Mouse (Mus musculus): ENCODE measurements around the gene Ufm1.

DNA sequence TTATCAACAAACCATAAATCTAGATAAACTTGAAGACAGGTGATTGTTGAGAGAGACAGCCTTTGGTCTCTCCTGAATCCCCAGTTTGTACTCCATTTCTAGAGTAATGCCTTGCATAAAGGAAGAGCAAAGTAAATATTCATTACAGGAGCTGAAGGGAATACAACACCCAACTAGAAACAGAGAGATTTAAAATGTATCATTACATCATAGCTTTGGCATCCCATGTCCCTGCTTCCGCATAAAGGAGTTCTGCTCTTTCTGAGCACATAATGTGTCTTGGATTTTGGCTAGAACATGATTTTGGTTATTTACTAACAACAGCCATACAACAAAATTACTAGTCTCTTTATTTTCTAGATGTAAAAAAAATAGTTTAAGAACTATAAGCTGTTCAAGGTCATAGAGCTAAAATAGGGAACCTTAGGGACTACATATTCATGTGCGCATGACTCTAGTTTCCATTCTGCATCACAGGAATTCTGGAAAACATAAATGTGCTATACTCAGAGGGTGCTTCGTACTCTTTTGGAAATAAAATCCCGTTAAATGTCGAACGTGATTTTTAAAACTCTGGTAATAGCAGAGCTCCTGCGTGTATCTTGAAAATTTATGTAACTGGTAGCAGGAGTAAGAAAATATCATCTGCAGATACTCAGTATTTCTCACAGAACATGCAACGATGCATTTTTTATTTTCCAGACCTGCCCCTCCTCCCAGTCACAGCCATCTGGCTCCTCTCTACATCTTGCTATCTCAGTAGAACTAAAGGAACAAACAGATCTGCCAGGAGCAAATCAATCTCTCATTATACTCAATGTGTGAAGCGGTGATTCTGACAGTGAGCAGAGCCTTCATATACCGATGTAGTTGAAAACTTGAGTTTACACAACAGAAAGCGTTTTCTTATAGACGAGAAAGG is 27.2 kb upstream of the Ufm1 start:
- TF ChIP-seq POLR2A (IDR thresholded peaks at IDR 0.05; ENCODE audit: insufficient read depth, low read depth, low read length) (no peak), CTCF (IDR thresholded peaks at IDR 0.05; ENCODE audit: insufficient read depth, low read depth, low read length) (no peak)

Data from olfactory bulb, adult 2 months (tissue).